26 mouse cellular contexts compared by ENCODE assay signal in the genomic region with DNA sequence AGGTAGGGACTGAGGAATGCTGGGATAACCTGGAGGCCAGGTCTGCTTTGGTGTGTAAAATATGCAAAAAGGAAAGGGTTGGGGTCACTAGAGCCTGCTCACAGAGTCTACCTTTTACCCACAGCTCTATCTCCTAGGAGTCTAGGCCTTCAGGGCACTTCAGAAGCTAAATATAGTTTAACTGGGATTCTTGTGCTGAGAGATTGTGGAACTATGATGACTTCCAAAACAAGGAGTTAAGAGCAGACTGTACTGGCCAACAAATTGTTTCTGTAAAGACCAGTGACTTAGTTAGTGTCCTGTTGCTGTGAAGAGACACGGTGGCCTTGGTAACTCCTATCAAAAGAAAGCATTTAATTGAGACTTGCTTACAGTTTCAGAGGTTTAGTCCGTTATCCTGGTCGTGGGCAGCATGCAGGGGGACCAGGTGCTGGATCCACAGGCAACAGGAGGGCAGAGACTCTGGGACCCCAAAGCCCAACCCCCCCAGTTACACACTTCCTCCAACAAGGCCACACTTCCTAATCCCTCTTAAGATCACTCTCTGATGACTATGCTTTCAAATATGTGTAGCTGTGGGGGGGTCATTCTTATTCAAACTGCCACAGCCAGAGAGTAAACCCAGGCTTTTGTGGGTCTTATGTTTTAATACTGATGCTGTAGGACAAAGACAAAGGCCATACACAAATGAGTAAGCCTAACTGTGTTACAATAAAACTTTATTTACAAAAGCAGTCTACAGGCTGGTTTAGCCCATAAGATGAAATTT. TPM values are rescaled to one million over a fixed set of nuclear protein-coding genes. Genes with fewer than 3 reads are reported as not detected.
DNase-seq lines count a peak whose midpoint lies in the region; ATAC-seq lines count a peak whose summit lies in the region.
"Had no signal": no experiment of that assay in that cellular context is flagged by ENCODE, and none has a peak within 500 bp of the region (broad histone marks: within the 10 kb centered on the region; RNA-seq: fewer than 3 reads in every experiment).

No protein-coding gene starts in this region.

- no peaks in the 10 kb centered on the region for H3K9me3 ChIP-seq in heart, embryonic 14.5 days (ENCODE audit: control insufficient read depth, low read length)
- H3K9me3 ChIP-seq: forebrain, embryonic 12.5 days; hindbrain, embryonic 10.5 days; hindbrain, embryonic 15.5 days; limb, embryonic 13.5 days; lung, embryonic 15.5 days; midbrain, embryonic 10.5 days; neural tube, embryonic 12.5 days had no signal

- no peak overlapping the region for H3K4me3 ChIP-seq in heart, embryonic 14.5 days (ENCODE audit: control insufficient read depth in 1 of 2, insufficient read depth in 1 of 2, low read depth in 1 of 2, low read length in 2 of 2)
- H3K4me3 ChIP-seq: erythroblast, embryonic 14.5 days; forebrain, embryonic 12.5 days; hindbrain, embryonic 10.5 days; hindbrain, embryonic 15.5 days; left cerebral cortex, adult 2 months; limb, embryonic 13.5 days; lung, embryonic 15.5 days; midbrain, embryonic 10.5 days; neural tube, embryonic 12.5 days had no signal

- H3K27ac ChIP-seq in heart, embryonic 14.5 days (replicated peaks in 1 of 2; ENCODE audit: control insufficient read depth in 1 of 2, insufficient read depth in 1 of 2, low read depth in 2 of 2, low read length in 2 of 2) = peak overlapping the region; percentile 93 to 98
- H3K27ac ChIP-seq: forebrain, embryonic 12.5 days; hindbrain, embryonic 10.5 days; hindbrain, embryonic 15.5 days; left cerebral cortex, adult 2 months; limb, embryonic 13.5 days; lung, embryonic 15.5 days; midbrain, embryonic 10.5 days; neural tube, embryonic 12.5 days had no signal

- H3K36me3 ChIP-seq in heart, embryonic 14.5 days (ENCODE audit: control insufficient read depth, insufficient read depth, low read length) = no peaks in the 10 kb centered on the region
- H3K36me3 ChIP-seq: forebrain, embryonic 12.5 days; hindbrain, embryonic 10.5 days; hindbrain, embryonic 15.5 days; limb, embryonic 13.5 days; lung, embryonic 15.5 days; midbrain, embryonic 10.5 days; neural tube, embryonic 12.5 days had no signal

- peaks cover 5 to 9% of the 10 kb centered on the region in 2 experiments for H3K4me1 ChIP-seq in heart, embryonic 14.5 days (ENCODE audit: control insufficient read depth in 2 of 2, insufficient read depth in 2 of 2, low read length in 2 of 2)
- H3K4me1 ChIP-seq: forebrain, embryonic 12.5 days; hindbrain, embryonic 10.5 days; hindbrain, embryonic 15.5 days; limb, embryonic 13.5 days; lung, embryonic 15.5 days; midbrain, embryonic 10.5 days; neural tube, embryonic 12.5 days had no signal

- DNase-seq in heart, adult 11 months = peak; percentile 87
- DNase-seq in heart, postnatal 4 days = no peak
- peak; percentile 17 to 46 for DNase-seq in heart, adult 9 months (ENCODE audit: low spot score in 2 of 2)
- DNase-seq in natural killer cell, adult 2 months (ENCODE audit: low spot score in 2 of 2) = no peak
- no peak for DNase-seq in right cerebral cortex, adult 18-20 months
- no peak for DNase-seq in spleen, postnatal 14 days (ENCODE audit: low spot score in 2 of 2)
- DNase-seq: adrenal gland, postnatal 25 days; cerebellum, adult 18-20 months; cerebellum, postnatal 10 days; gastrocnemius, postnatal 10 days; kidney, adult 11 months; kidney, postnatal 25 days; right cerebral cortex, postnatal 4 days had no signal

- H3K4me2 ChIP-seq in heart, embryonic 14.5 days (ENCODE audit: low read length) = peak overlapping the region; percentile 10; the same call in 1 of the 2 replicates
- H3K4me2 ChIP-seq: forebrain, embryonic 12.5 days; hindbrain, embryonic 15.5 days; limb, embryonic 13.5 days; liver, embryonic 11.5 days; lung, embryonic 15.5 days; neural tube, embryonic 12.5 days had no signal

- no peaks in the 10 kb centered on the region for H3K27me3 ChIP-seq in heart, embryonic 14.5 days (ENCODE audit: control insufficient read depth, insufficient read depth, low read length)
- H3K27me3 ChIP-seq: forebrain, embryonic 12.5 days; hindbrain, embryonic 15.5 days; limb, embryonic 13.5 days; lung, embryonic 15.5 days; neural tube, embryonic 12.5 days had no signal

- H3K9ac ChIP-seq in heart, embryonic 14.5 days (ENCODE audit: low read length) = no peak overlapping the region
- H3K9ac ChIP-seq: forebrain, embryonic 12.5 days; hindbrain, embryonic 15.5 days; limb, embryonic 13.5 days; lung, embryonic 15.5 days; neural tube, embryonic 12.5 days had no signal

- 26% methylated on average over 3 of the region's 3 CpGs for WGBS in heart, embryonic 14.5 days

- ATAC-seq in heart, embryonic 14.5 days (ENCODE audit: insufficient number of reproducible peaks, insufficient read depth, low FRiP score, low read depth) = no peak; the same call in 1 of the 2 replicates
- ATAC-seq: inflammation-experienced regulatory T-cells, adult 6 months; midbrain, embryonic 16.5 days had no signal

RNA-seq across cellular contexts. Expression of a gene that starts 13.9 kb away (rescaled TPM):
- 100 to 1,000 TPM in 1 of 2 experiments, 10 to 100 TPM in 1; 99.6 to 107 TPM for total RNA-seq in heart, postnatal 4 days (2021)
- 86.5 and 89.4 TPM in 2 replicates for polyA plus RNA-seq in heart, embryonic 14.5 days (2014; fragmentation: Nextera tagmentation; extraction: Ambion mirVana)

RNA-seq across cellular contexts. Expression of a gene that starts 49.2 kb away (rescaled TPM):
- total RNA-seq in heart, postnatal 4 days (2021) = 1 to 10 TPM; 6.4 to 7.6 TPM
- polyA plus RNA-seq in heart, embryonic 14.5 days (2014; fragmentation: Nextera tagmentation; extraction: Ambion mirVana) = 1.5 and 1.7 TPM in 2 replicates

Comparison
In these comparisons a context has a peak if more than half of its experiments do, and no peak if none do; other contexts are left out.
1. DNase-seq: peak in heart, adult 11 months (single experiment) and heart, adult 9 months (2 of 2); none in heart, postnatal 4 days (single experiment), natural killer cell, adult 2 months (0 of 2), right cerebral cortex, adult 18-20 months (single experiment) and spleen, postnatal 14 days (0 of 2).